Mouse (Mus musculus) T-helper 2 cell (primary cell): Measurements from ENCODE around the gene Zfx.

Source experiments
- in situ Hi-C: fragments of 300-600 bp; cut with MboI, MseI; formaldehyde crosslinking; loops from one replicate; pipeline ENCODE4 v1.15.1; 2025; ENCODE audit warnings: high pct_unique_total_duplicates

Zfx gene

DNA sequence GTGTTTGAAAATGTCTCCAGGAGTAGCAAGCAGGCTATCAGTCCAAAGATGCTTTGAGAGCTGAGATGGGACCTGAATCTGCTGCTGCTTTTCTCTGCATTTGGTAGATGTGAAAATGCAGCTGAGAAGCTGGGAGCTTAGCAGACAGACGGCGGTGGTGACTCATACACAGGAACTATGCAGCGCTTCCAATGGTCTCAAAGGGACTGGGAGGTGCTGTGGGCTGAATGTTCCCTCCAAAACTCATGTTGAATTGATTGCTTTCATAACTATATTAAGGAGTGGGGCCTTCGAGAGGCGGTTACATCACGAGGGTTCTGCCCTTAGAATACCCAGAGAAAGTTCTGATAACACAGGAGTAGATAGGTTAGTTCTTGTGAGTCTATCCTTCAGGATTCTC is 62.3 kb downstream of the Zfx start:
- in situ Hi-C loops: no loop called here

DNA sequence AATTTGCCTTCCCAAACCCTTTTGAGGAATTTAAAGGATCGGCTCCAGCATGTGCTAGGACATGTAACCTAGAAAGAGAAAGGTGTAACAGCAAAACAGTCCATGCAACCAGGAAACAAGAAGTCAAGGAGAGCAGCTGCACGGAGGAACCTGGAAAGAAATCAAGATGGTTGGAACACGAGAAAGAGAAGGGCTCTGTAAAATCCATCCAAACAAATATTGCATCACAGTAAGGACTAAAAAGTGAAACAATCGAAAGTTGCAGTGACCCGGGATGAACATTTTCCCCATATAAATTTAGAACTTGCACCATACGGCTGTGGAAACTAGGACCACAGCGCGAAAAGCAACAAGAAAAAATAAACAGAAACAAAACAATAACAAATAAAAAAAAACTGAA is 62.8 kb downstream of the Zfx start:
- in situ Hi-C loops: no loop called here

DNA sequence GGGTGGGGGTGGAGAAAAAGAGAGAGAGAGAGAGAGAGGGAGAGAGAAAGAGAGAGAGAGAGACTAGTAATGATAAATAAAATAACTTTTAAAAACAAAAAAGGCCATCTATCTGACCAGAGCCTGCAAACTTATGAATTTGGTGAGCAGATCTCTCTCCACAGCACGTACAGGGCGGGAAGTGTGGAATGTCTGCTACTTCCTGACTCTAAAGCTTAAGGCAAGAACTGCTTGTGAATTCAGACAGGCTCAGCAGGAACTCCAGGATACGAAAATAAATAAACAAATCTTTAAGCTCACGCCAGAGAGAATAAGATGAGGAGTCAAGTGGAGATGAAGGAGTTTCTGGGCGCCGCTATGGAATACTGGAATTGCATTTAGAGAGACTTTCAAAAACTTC is 64.8 kb downstream of the Zfx start:
- in situ Hi-C loops: no loop called here

DNA sequence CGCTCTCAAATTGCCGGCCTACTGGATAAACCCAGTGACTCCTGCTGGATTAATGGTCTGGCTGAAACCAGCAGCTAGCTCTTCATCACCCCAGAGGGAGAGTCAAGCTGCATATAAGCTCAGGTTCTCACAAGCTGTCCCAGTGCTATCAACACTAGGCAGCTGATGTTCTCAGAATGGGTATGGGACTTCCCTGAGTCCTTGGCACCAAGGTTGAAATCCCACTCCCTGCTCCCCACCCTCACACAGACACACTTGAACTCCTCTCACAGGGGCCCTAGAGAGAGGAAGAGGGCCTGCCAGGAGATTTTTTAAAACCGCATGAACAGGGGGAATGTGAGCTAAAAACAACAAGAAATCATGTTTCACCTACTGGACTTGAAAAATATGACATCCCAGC is 74.5 kb downstream of the Zfx start:
- in situ Hi-C loops: no loop called here

DNA sequence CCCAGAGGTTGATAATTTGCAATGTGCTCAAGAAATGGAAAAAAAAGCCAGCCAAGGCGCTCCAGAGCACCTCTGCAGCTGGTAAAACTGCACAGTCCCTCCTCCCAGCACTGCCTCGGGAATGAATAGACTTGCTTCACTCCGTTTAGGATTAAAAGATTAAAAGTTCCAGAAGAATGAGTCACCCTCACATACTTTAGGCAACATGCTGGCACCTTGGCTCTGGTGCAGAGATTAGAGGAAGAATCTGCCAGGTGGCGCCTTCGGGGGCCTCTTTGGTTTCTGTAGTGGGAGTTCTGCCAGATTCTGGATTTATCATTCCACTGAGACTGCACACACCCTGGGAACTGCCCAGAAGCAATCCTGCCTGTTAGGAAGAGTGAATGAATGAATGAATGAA is 75.5 kb downstream of the Zfx start:
- in situ Hi-C loops: no loop called here

DNA sequence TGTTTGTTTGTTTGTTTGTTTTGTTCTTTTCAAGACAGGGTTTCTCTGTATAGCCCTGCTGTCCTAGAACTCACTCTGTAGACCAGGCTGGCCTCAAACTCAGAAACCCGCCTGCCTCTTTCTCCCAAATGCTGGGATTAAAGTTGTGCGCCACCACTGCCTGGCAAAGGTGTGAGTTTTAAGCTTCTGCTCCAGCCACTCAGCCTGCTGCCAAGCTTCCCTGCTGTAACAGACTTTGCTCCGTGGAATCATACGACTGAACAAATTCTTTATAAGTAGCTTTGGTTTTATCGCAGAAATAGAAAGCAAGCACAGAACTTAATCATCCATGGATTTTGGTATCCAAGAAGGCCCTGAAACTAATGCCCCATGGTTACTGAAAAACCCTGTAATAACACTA is 76.1 kb downstream of the Zfx start:
- in situ Hi-C loops: no loop called here

DNA sequence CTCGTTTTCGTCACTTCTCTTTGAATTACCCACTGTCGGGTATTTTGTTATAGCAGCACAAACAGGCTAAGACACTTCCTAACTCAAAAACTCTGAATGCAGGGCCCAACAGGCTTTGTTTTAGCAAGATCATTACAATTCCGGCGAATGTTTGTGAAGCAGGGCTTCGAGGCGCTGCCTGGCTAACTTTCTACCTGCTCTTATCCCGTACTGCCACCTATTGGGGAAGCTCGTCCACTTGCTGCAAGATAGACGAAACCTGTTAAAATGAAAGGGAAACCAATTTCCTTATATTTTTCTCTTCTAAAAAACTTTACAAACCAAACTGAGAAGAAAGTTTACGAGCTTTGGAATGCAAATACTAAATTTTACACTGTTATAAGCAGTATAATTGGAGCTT is 90.6 kb downstream of the Zfx start:
- in situ Hi-C loops: no loop called here

DNA sequence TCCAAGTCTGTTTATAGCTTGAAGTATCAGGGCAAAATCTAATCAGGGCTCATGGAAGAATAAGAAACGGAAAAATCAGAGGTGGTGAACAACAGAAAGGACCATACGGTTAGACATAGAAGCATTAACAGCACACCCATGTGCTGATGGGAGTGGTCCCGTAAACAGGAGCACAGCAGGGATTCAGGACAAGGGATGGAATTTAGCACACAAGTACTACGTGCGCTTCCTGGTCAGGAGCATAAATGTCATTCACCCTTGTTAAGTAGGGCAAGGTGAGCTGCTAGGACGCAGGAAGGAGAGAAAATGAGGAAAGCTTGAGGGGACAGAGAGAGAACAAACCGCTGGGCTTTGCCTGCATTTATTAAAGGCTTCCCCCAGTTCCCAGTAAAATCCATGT is 93.4 kb downstream of the Zfx start:
- in situ Hi-C loops: no loop called here
